Mouse (Mus musculus): Measurements from ENCODE around the gene Ebi3. TPM values are rescaled to one million over a fixed set of nuclear protein-coding genes. Genes with fewer than 3 reads are reported as not detected.

The Ebi3 gene
- polyA plus RNA-seq, 1 experiment, result 114 TPM

- peaks cover 10% of the 10 kb centered on the region for H3K4me1 ChIP-seq
- peaks cover 28% of the 10 kb centered on the region for H3K9me3 ChIP-seq
- H3K36me3 ChIP-seq (replicated peaks; ENCODE audit: low read length), result no peaks in the 10 kb centered on the region
- TF ChIP-seq GATA1 (IDR thresholded peaks at IDR 0.05; ENCODE audit: borderline replicate concordance, low read length) (no peak), FLI1 (IDR thresholded peaks at IDR 0.05; ENCODE audit: low read length) (no peak)
- H3K27me3 ChIP-seq (replicated peaks), result peaks cover 61% of the 10 kb centered on the region
- peak overlapping the region; percentile 56 for H3K4me3 ChIP-seq (replicated peaks)
Observed at GRCm38 (mm10) chr17:55996007-55996406, 43.6 kb downstream of the Ebi3 start.

- Histone ChIP-seq H3K9me3 (peaks cover 37% of the 10 kb centered on the region), H3K27me3 (replicated peaks) (peaks cover 56% of the 10 kb centered on the region), H3K4me1 (peaks cover 16% of the 10 kb centered on the region), H3K4me3 (replicated peaks) (peak overlapping the region; percentile 38), H3K36me3 (replicated peaks; ENCODE audit: low read length) (no peaks in the 10 kb centered on the region)
- TF ChIP-seq GATA1 (IDR thresholded peaks at IDR 0.05; ENCODE audit: borderline replicate concordance, low read length) (no peak), FLI1 (IDR thresholded peaks at IDR 0.05; ENCODE audit: low read length) (no peak)
Observed at GRCm38 (mm10) chr17:55999794-56000499, 47.5 kb downstream of the Ebi3 start.

- peaks cover 24% of the 10 kb centered on the region for H3K9me3 ChIP-seq
- peaks cover 29% of the 10 kb centered on the region for H3K4me1 ChIP-seq
- H3K36me3 ChIP-seq (replicated peaks; ENCODE audit: low read length), result no peaks in the 10 kb centered on the region
- H3K27me3 ChIP-seq (replicated peaks), result peaks cover 42% of the 10 kb centered on the region
- TF ChIP-seq GATA1 (IDR thresholded peaks at IDR 0.05; ENCODE audit: borderline replicate concordance, low read length) (no peak), FLI1 (IDR thresholded peaks at IDR 0.05; ENCODE audit: low read length) (no peak)
- H3K4me3 ChIP-seq (replicated peaks), result no peak overlapping the region
Observed at GRCm38 (mm10) chr17:56003000-56003399, 50.6 kb downstream of the Ebi3 start.

GRCm38 (mm10) chr17:56005415-56006061, 53.1 kb downstream of the Ebi3 start, which contains the start of the genes Stap2 and Mpnd:
Gene Stap2 (minus strand): TSS chr17:56005584.
Gene Mpnd (plus strand): TSS chr17:56005711.
- peaks cover 14% of the 10 kb centered on the region for H3K9me3 ChIP-seq
- no peak for TF ChIP-seq FLI1 (IDR thresholded peaks at IDR 0.05; ENCODE audit: low read length)
- no peak within 1 kb of the TSS for H3K4me3 ChIP-seq (replicated peaks)
- H3K27me3 ChIP-seq (replicated peaks), result peaks cover 33% of the 10 kb centered on the region
- no peaks in the 10 kb centered on the region for H3K36me3 ChIP-seq (replicated peaks; ENCODE audit: low read length)
- peaks cover 45% of the 10 kb centered on the region for H3K4me1 ChIP-seq

Other genes starting within 250 kb of the Ebi3 start
- 0.17 TPM in 1 of 2 replicates, not detected in the other for gene Pot1b, start 240.0 kb upstream of the Ebi3 start, polyA plus RNA-seq (2012; ENCODE audit: insufficient read depth, low replicate concordance)
- gene Adgre4, start 202.7 kb upstream of the Ebi3 start, polyA plus RNA-seq (2012; ENCODE audit: insufficient read depth, low replicate concordance), result not detected in 2 replicates
- gene Zfp119a, start 73.7 kb upstream of the Ebi3 start, polyA plus RNA-seq (2012; ENCODE audit: insufficient read depth, low replicate concordance), result 0.16 TPM in 1 of 2 replicates, not detected in the other
- gene Zfp959, start 60.5 kb upstream of the Ebi3 start, polyA plus RNA-seq (2012; ENCODE audit: insufficient read depth, low replicate concordance), result 0.98 TPM in 1 of 2 replicates, not detected in the other
- 0.12 TPM in 1 of 2 replicates, not detected in the other for gene Zfp119b, start 3.1 kb upstream of the Ebi3 start, polyA plus RNA-seq (2012; ENCODE audit: insufficient read depth, low replicate concordance)
- 15.6 and 33.1 TPM in 2 replicates for gene Yju2, start 6.5 kb downstream of the Ebi3 start, polyA plus RNA-seq (2012; ENCODE audit: insufficient read depth, low replicate concordance)
- 2.9 and 15.1 TPM in 2 replicates for gene Shd, start 17.8 kb downstream of the Ebi3 start, polyA plus RNA-seq (2012; ENCODE audit: insufficient read depth, low replicate concordance)
- not detected in 2 replicates for gene Fsd1, start 33.9 kb downstream of the Ebi3 start, polyA plus RNA-seq (2012; ENCODE audit: insufficient read depth, low replicate concordance)
- gene Stap2, start 52.9 kb downstream of the Ebi3 start, polyA plus RNA-seq (2012; ENCODE audit: insufficient read depth, low replicate concordance), result 0.21 TPM in 1 of 2 replicates, not detected in the other
- gene Mpnd, start 53.1 kb downstream of the Ebi3 start, polyA plus RNA-seq (2012; ENCODE audit: insufficient read depth, low replicate concordance), result 4.4 and 22.7 TPM in 2 replicates
- gene Sh3gl1, start 84.0 kb downstream of the Ebi3 start, polyA plus RNA-seq (2012; ENCODE audit: insufficient read depth, low replicate concordance), result 115 and 286 TPM in 2 replicates
- 17.0 and 33.8 TPM in 2 replicates for gene Chaf1a, start 87.8 kb downstream of the Ebi3 start, polyA plus RNA-seq (2012; ENCODE audit: insufficient read depth, low replicate concordance)
- 75.0 and 97.7 TPM in 2 replicates for gene Ubxn6, start 122.4 kb downstream of the Ebi3 start, polyA plus RNA-seq (2012; ENCODE audit: insufficient read depth, low replicate concordance)
- 93.5 and 279 TPM in 2 replicates for gene Hdgfl2, start 127.0 kb downstream of the Ebi3 start, polyA plus RNA-seq (2012; ENCODE audit: insufficient read depth, low replicate concordance)
- not detected in 2 replicates for gene Plin4, start 157.2 kb downstream of the Ebi3 start, polyA plus RNA-seq (2012; ENCODE audit: insufficient read depth, low replicate concordance)
- gene Plin5, start 165.0 kb downstream of the Ebi3 start, polyA plus RNA-seq (2012; ENCODE audit: insufficient read depth, low replicate concordance), result not detected in 2 replicates
- 2.7 TPM in 1 of 2 replicates, not detected in the other for gene Lrg1, start 169.4 kb downstream of the Ebi3 start, polyA plus RNA-seq (2012; ENCODE audit: insufficient read depth, low replicate concordance)
- 19.4 and 37.0 TPM in 2 replicates for gene Sema6b, start 187.7 kb downstream of the Ebi3 start, polyA plus RNA-seq (2012; ENCODE audit: insufficient read depth, low replicate concordance)
- gene Tnfaip8l1, start 209.8 kb downstream of the Ebi3 start, polyA plus RNA-seq (2012; ENCODE audit: insufficient read depth, low replicate concordance), result 0.94 and 3.0 TPM in 2 replicates
- 13.4 and 39.8 TPM in 2 replicates for gene Mydgf, start 231.3 kb downstream of the Ebi3 start, polyA plus RNA-seq (2012; ENCODE audit: insufficient read depth, low replicate concordance)

Measured in megakaryocyte, embryonic 14.5 days (primary cell).